Mouse (Mus musculus): ENCODE results near the gene Tnfsf4. TPM values are rescaled to one million over a fixed set of nuclear protein-coding genes. Genes with fewer than 3 reads are reported as not detected.

The Tnfsf4 gene
- polyA plus RNA-seq, 1 experiment from 2014 or later = not detected

DNA sequence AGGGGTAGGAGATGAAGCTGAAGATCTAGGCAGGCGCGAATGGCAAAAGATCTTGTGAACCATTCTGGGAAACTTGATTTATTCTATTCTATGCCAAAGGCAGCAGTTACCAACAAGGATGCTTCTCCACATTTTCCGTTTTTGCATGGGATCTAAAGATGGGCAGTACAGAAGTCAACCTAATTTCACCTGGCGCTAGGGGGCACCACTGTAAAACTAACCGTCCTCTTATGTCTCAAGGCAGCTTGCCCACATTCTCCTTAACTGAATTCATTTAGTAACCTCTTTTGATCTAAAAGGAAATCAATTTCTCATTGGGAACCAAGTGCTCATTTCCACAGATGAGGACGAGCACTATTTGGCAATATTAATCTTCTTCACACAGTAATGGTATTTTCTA lies 4.9 kb downstream of the Tnfsf4 start:
- no peak for ATAC-seq (ENCODE audit: insufficient number of reproducible peaks, low FRiP score)
- Histone ChIP-seq H3K27ac (ENCODE audit: poor library complexity, severe bottlenecking) (no peak overlapping the region), H3K27me3 (replicated peaks) (no peaks in the 10 kb centered on the region), H3K4me1 (replicated peaks) (peaks cover 7% of the 10 kb centered on the region; the same call in 1 of the 2 replicates), H3K36me3 (no peaks in the 10 kb centered on the region), H3K4me2 (no peak overlapping the region), H3K9ac (no peak overlapping the region), H3K9me3 (replicated peaks) (0 out of 2 replicates have a peak, but pooled peaks cover 7% of the 10 kb centered on the region), H3K4me3 (no peak overlapping the region)
- 22% methylated on average over 6 of the region's 6 CpGs for WGBS

DNA sequence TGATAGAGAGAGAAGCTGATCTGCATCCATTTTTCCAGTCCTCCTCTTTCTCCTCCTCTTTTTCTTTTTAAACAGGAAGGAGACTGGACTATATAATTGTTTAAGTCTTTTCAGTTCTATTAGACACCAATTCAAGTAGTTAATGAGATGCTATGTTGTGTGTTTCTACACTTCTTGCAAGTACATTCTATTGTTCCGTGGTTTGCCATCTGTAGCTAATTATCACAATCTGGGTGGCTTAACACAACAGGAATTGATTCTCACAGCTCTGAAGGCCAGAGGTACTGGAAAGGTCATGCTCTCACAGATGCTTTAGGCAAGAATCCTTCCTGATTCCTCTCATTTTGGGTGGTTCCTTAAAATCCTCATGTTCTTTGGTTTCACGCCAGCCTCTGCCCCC lies 7.9 kb downstream of the Tnfsf4 start:
- WGBS = 64% methylated on average over 2 of the region's 2 CpGs
- ATAC-seq (ENCODE audit: insufficient number of reproducible peaks, low FRiP score) = no peak
- Histone ChIP-seq H3K9ac (no peak overlapping the region), H3K4me1 (replicated peaks) (no peaks in the 10 kb centered on the region), H3K4me3 (no peak overlapping the region), H3K36me3 (no peaks in the 10 kb centered on the region), H3K27ac (ENCODE audit: poor library complexity, severe bottlenecking) (no peak overlapping the region), H3K4me2 (no peak overlapping the region), H3K9me3 (replicated peaks) (0 out of 2 replicates have a peak, but pooled peaks cover 7% of the 10 kb centered on the region), H3K27me3 (replicated peaks) (no peaks in the 10 kb centered on the region)

DNA sequence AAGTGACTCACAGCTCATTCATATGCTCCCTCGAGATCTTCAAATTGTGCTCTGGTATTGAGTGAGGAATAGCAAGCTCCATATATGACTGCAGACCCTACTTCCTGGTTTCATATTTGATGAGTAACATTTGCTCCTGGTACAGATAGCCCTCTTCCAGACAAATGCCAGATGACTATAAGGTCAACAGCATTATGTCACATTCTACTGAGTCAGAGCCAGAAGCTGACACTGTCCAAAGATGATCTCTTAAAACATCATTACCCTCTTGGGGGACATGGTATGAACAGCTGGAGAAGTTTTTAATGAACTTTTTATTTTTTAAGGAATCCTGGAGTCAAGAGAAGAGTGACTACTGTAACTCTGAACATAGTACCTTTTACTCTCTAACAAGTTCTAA lies 11.3 kb downstream of the Tnfsf4 start:
- H3K27ac ChIP-seq (ENCODE audit: poor library complexity, severe bottlenecking) = no peak overlapping the region
- H3K4me2 ChIP-seq = no peak overlapping the region
- no peak overlapping the region for H3K9ac ChIP-seq
- ATAC-seq (ENCODE audit: insufficient number of reproducible peaks, low FRiP score) = no peak
- H3K4me1 ChIP-seq (replicated peaks) = no peaks in the 10 kb centered on the region
- H3K4me3 ChIP-seq = no peak overlapping the region
- WGBS = 56% methylated on average over 1 of the region's 1 CpGs
- H3K27me3 ChIP-seq (replicated peaks) = no peaks in the 10 kb centered on the region
- H3K36me3 ChIP-seq = no peaks in the 10 kb centered on the region
- H3K9me3 ChIP-seq (replicated peaks) = 0 out of 2 replicates have a peak, but pooled peaks cover 7% of the 10 kb centered on the region

DNA sequence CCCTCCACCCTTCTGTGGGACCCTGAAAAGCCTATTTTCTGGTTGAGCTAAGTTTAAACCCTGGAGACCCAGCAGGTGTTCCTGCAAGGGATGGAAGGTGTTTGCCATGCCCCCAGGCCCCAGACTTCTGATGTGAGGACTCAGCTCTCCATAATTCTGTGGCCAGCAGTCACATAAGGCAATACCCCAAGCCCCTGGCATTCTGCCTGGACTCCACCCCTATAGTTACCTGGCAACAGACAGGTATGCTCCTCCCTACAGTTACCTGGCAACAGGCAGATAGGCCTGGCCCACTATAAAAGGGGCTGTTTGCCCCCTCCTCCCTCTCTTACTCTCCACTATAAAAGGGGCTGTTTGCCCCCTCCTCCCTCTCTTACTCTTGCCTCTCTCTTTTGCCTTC lies 24.7 kb downstream of the Tnfsf4 start:
- no peak overlapping the region for H3K4me3 ChIP-seq
- no peak overlapping the region for H3K9ac ChIP-seq
- no peaks in the 10 kb centered on the region for H3K36me3 ChIP-seq
- no peaks in the 10 kb centered on the region for H3K4me1 ChIP-seq (replicated peaks)
- H3K27ac ChIP-seq (ENCODE audit: poor library complexity, severe bottlenecking) = no peak overlapping the region
- no peak for ATAC-seq (ENCODE audit: insufficient number of reproducible peaks, low FRiP score)
- H3K9me3 ChIP-seq (replicated peaks) = peaks cover 5% of the 10 kb centered on the region; the same call in 1 of the 2 replicates
- no peak overlapping the region for H3K4me2 ChIP-seq
- no peaks in the 10 kb centered on the region for H3K27me3 ChIP-seq (replicated peaks)

DNA sequence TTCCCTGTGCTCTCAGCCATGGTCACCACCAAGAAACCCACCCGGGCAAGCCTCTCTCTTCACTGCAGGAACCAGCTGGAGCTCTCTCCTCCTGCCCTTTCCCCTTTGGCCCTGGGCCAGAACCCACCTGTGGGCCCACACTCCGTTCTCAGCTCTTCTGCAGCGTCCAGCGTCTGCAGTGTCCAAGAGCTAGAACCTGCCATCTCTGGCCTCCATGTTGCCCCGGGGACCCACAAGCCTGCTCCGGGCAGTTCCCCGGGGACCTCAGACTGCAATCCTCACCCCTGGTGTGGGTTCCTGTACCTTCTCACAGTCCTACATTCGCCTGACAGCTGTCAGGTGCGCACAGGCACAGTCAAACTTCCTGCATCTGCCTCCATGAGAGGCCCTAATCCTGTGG lies 25.4 kb downstream of the Tnfsf4 start:
- peaks cover 5% of the 10 kb centered on the region; the same call in 1 of the 2 replicates for H3K9me3 ChIP-seq (replicated peaks)
- no peaks in the 10 kb centered on the region for H3K36me3 ChIP-seq
- no peak overlapping the region for H3K27ac ChIP-seq (ENCODE audit: poor library complexity, severe bottlenecking)
- ATAC-seq (ENCODE audit: insufficient number of reproducible peaks, low FRiP score) = no peak
- WGBS = 87% methylated on average over 9 of the region's 9 CpGs
- H3K9ac ChIP-seq = no peak overlapping the region
- H3K4me1 ChIP-seq (replicated peaks) = no peaks in the 10 kb centered on the region
- H3K27me3 ChIP-seq (replicated peaks) = no peaks in the 10 kb centered on the region
- no peak overlapping the region for H3K4me3 ChIP-seq
- no peak overlapping the region for H3K4me2 ChIP-seq

DNA sequence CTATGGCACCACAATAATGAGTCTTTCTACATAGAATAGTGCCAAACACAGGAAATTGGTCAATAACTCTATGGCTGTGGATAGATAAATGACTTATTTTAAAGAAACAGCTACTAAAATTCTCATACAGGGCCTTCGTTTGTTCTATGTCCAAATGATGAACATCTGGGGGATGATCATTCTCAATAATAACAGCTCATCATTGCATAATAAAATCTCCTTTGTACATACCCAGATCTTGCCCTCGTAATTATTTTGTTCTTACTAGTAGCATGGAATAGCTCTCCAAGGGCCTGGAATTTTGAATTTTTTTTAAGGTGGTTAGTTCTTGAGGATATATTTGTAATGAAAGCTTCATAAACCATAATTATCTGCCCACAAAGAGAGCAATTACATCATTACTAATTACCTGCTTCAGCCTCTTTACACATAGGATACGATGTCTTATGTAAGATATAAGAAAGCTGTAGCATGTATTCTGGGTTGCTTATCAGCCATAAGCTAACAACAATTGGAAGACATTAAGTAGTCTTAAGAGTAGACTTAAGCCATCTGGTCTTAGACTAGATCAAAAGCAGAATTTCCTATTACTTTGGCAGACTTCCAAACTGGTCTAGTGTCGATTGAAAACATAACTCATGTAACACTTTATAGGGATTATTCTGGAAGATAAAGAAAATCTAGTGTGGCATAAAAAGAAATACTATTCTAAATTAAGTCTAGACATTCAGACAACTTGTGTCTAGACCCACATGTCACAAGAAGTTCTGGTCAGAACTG lies 31.3 kb downstream of the Tnfsf4 start:
- H3K4me2 ChIP-seq = no peak overlapping the region
- H3K27me3 ChIP-seq (replicated peaks) = no peaks in the 10 kb centered on the region
- H3K9ac ChIP-seq = no peak overlapping the region
- no peaks in the 10 kb centered on the region for H3K4me1 ChIP-seq (replicated peaks)
- 63% methylated on average over 4 of the region's 4 CpGs for WGBS
- no peak for ATAC-seq (ENCODE audit: insufficient number of reproducible peaks, low FRiP score)
- no peak overlapping the region for H3K4me3 ChIP-seq
- no peak overlapping the region for H3K27ac ChIP-seq (ENCODE audit: poor library complexity, severe bottlenecking)
- H3K9me3 ChIP-seq (replicated peaks) = peaks cover 5% of the 10 kb centered on the region; the same call in 1 of the 2 replicates
- H3K36me3 ChIP-seq = no peaks in the 10 kb centered on the region

DNA sequence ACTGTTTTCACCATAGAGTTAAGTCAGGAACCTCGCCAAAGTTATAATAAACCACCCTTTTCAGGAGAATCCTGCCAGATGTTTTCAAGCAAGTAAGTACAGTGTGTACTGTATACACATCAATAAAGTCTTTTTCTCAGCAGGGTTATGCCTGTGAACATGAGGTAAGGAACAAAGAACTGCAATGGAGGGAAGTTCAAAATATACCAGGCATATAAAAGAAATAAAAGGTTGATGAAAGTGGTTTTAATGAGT lies 31.8 kb downstream of the Tnfsf4 start:
- H3K27me3 ChIP-seq (replicated peaks) = no peaks in the 10 kb centered on the region
- H3K4me2 ChIP-seq = no peak overlapping the region
- no peak for ATAC-seq (ENCODE audit: insufficient number of reproducible peaks, low FRiP score)
- no peak overlapping the region for H3K4me3 ChIP-seq
- H3K4me1 ChIP-seq (replicated peaks) = no peaks in the 10 kb centered on the region
- no peaks in the 10 kb centered on the region for H3K36me3 ChIP-seq
- no peak overlapping the region for H3K27ac ChIP-seq (ENCODE audit: poor library complexity, severe bottlenecking)
- WGBS = 71% methylated on average over 1 of the region's 1 CpGs
- no peak overlapping the region for H3K9ac ChIP-seq
- H3K9me3 ChIP-seq (replicated peaks) = peaks cover 5% of the 10 kb centered on the region; the same call in 1 of the 2 replicates

DNA sequence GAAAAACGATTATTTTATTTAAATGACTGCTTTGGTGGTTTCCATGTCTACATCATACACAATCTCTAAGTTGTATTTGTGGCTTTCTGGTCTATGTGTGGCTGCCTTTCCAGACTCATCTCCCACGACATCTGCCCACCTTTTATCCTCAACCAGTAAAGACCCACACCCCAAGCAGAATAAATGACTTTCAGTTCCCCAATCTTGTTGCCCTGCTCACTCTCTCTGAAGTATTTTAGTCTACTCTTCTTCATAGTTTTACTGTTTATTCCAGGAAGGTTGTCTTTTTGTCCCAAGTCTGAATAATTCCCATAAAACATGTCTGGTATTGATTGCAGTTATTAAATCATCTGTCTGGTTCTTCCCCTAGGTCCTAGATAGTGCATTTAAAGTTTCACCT lies 40.6 kb downstream of the Tnfsf4 start:
- Histone ChIP-seq H3K4me3 (no peak overlapping the region), H3K27me3 (replicated peaks) (no peaks in the 10 kb centered on the region), H3K27ac (ENCODE audit: poor library complexity, severe bottlenecking) (no peak overlapping the region), H3K9me3 (replicated peaks) (no peaks in the 10 kb centered on the region), H3K4me1 (replicated peaks) (no peaks in the 10 kb centered on the region), H3K4me2 (no peak overlapping the region), H3K36me3 (no peaks in the 10 kb centered on the region), H3K9ac (no peak overlapping the region)
- 71% methylated on average over 2 of the region's 2 CpGs for WGBS
- ATAC-seq (ENCODE audit: insufficient number of reproducible peaks, low FRiP score) = no peak

DNA sequence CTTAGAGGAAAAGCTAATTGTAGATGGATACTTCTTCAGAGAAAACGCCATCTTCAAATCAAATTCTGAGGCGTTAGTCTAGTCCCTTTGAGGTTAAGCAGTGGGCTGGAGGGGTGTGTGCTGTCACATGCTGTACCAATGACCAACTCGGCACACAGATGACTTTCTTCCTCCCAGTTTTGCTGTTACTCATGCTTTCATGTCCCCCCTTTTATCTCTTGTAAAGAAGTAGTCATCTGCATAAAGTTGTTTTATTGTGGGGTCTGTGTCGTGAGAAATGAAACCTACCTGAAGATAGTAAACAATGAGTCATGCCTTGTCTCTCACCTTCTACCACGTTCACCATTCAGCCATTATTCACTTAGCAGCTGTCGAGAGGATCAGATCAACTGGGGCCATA lies 41.3 kb downstream of the Tnfsf4 start:
- Histone ChIP-seq H3K9me3 (replicated peaks) (no peaks in the 10 kb centered on the region), H3K4me2 (no peak overlapping the region), H3K27ac (ENCODE audit: poor library complexity, severe bottlenecking) (no peak overlapping the region), H3K27me3 (replicated peaks) (no peaks in the 10 kb centered on the region), H3K4me1 (replicated peaks) (no peaks in the 10 kb centered on the region), H3K4me3 (no peak overlapping the region), H3K9ac (no peak overlapping the region), H3K36me3 (no peaks in the 10 kb centered on the region)
- no peak for ATAC-seq (ENCODE audit: insufficient number of reproducible peaks, low FRiP score)
- WGBS = 75% methylated on average over 6 of the region's 6 CpGs

DNA sequence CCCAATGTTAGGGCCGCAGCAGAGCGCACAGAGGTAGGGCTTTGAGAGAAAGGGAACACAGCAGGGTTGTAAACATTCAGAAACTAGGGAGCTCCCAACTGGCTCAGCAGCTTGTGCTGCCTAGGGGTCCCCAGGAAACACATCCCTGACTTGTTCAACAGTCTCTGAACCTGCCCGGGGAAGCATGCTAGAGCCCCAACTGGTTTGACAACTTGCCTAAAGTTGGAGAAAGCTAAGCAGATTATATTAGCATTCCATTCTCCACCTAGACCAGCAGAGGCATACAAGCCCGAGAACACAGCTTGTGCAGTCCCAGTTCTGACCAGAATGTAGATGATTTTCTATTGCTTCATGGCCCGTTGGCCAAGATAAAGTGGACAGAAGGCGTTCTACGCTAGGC lies 49.6 kb downstream of the Tnfsf4 start:
- WGBS = 79% methylated on average over 7 of the region's 7 CpGs
- Histone ChIP-seq H3K36me3 (no peaks in the 10 kb centered on the region), H3K9me3 (replicated peaks) (no peaks in the 10 kb centered on the region), H3K4me3 (no peak overlapping the region), H3K9ac (no peak overlapping the region), H3K4me2 (no peak overlapping the region), H3K4me1 (replicated peaks) (no peaks in the 10 kb centered on the region), H3K27ac (ENCODE audit: poor library complexity, severe bottlenecking) (no peak overlapping the region), H3K27me3 (replicated peaks) (no peaks in the 10 kb centered on the region)
- ATAC-seq (ENCODE audit: insufficient number of reproducible peaks, low FRiP score) = no peak

DNA sequence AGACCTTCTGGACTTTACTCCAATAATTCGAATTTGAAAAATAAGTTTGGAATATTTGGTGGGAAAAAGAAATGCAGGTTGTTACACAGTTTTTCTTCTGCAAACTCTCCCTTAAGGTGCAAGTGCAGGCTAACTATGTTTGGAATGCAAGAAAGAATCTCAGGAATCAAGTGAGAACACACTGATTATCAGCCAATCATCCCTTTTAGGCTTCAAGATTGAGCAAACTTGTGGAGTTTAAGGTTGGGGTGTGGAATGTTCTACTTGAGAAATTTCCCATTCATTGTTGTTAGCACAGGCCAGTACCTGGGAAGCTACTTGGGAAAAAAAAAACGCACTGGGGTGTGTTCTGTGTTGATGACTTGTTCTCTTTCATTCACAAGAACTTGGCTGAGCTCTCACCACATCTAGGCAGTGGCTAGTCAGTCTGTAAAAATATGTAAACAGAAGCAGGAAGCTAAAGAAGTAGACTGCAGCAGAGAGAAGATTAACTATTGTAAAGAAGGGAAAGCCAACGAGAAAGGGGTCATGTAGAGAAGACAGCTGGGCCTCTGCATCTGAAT lies 56.6 kb downstream of the Tnfsf4 start:
- no peaks in the 10 kb centered on the region for H3K36me3 ChIP-seq
- 34% methylated on average over 3 of the region's 3 CpGs for WGBS
- H3K27ac ChIP-seq (ENCODE audit: poor library complexity, severe bottlenecking) = no peak overlapping the region
- no peak overlapping the region for H3K9ac ChIP-seq
- H3K4me2 ChIP-seq = no peak overlapping the region
- no peaks in the 10 kb centered on the region for H3K4me1 ChIP-seq (replicated peaks)
- no peak for ATAC-seq (ENCODE audit: insufficient number of reproducible peaks, low FRiP score)
- H3K9me3 ChIP-seq (replicated peaks) = no peaks in the 10 kb centered on the region
- H3K27me3 ChIP-seq (replicated peaks) = no peaks in the 10 kb centered on the region
- no peak overlapping the region for H3K4me3 ChIP-seq

DNA sequence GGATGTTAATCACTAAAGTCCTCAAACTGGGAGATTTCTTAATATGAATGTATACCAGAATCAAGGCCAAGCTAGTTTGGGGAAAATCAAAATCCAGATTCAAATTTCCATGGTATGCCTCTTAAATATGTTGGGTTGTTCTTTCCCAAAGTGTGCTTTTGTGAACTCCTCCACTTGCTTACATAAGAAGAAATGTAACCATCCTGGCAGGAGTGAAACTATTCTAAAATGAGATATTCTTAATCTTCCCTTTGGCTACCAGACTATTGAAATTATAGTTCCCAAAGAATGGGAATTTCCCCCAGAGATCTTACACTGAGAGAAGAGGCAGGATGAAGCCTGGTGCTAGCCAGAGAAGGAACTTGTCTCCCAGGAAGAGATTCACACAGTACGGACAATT lies 57.0 kb downstream of the Tnfsf4 start:
- no peaks in the 10 kb centered on the region for H3K27me3 ChIP-seq (replicated peaks)
- 91% methylated on average over 1 of the region's 1 CpGs for WGBS
- no peaks in the 10 kb centered on the region for H3K36me3 ChIP-seq
- no peak for ATAC-seq (ENCODE audit: insufficient number of reproducible peaks, low FRiP score)
- no peak overlapping the region for H3K4me3 ChIP-seq
- no peak overlapping the region for H3K4me2 ChIP-seq
- no peak overlapping the region for H3K9ac ChIP-seq
- no peaks in the 10 kb centered on the region for H3K4me1 ChIP-seq (replicated peaks)
- no peaks in the 10 kb centered on the region for H3K9me3 ChIP-seq (replicated peaks)
- no peak overlapping the region for H3K27ac ChIP-seq (ENCODE audit: poor library complexity, severe bottlenecking)
